Mouse (Mus musculus) lung, postnatal 0 days (tissue): ENCODE measurements around the gene Atg13. TPM values are rescaled to one million over a fixed set of nuclear protein-coding genes. Genes with fewer than 3 reads are reported as not detected.

Experiments
- ATAC-seq: fragments of 200-750 bp; cut with Nextera tagmentation; 2 replicates; pipeline ENCODE4 v1.8.0; 2017; ENCODE audit warnings: moderate library complexity
- DNase-seq: peaks from one replicate; pipeline ENCODE4 v3.0.0-alpha.2; 2016; ENCODE audit warnings: low spot score
- H3K27ac ChIP-seq: fragments of 300-500 bp; sonication (generic); 2 replicates; pipeline ENCODE4 v1.5.1; 2014; ENCODE audit warnings: antibody characterized with exemption, mild to moderate bottlenecking, low read length, mixed read lengths
- H3K27me3 ChIP-seq: fragments of 300-500 bp; sonication (generic); replicated peaks from 2 replicates; pipeline ENCODE4 v1.6.1; 2014; ENCODE audit warnings: low read length, mixed read lengths; ENCODE audit not compliant: insufficient read depth
- H3K36me3 ChIP-seq: fragments of 300-500 bp; sonication (generic); 2 replicates; pipeline ENCODE4 v1.6.1; 2014; ENCODE audit warnings: low read length, mixed read lengths; ENCODE audit not compliant: insufficient read depth
- H3K4me1 ChIP-seq: fragments of 300-500 bp; sonication (generic); 2 replicates; pipeline ENCODE4 v1.6.1; 2014; ENCODE audit warnings: antibody characterized with exemption, low read depth, low read length, mixed read lengths; ENCODE audit not compliant: insufficient read depth
- H3K4me2 ChIP-seq: fragments of 300-500 bp; sonication (generic); replicated peaks from 2 replicates; pipeline ENCODE4 v1.6.1; 2014; ENCODE audit warnings: low read depth, mild to moderate bottlenecking, low read length, moderate library complexity, mixed read lengths
- H3K4me3 ChIP-seq: fragments of 300-500 bp; sonication (generic); 2 replicates; pipeline ENCODE4 v1.5.1; 2014; ENCODE audit warnings: low read depth, low read length
- H3K9ac ChIP-seq: fragments of 300-500 bp; sonication (generic); replicated peaks from 2 replicates; pipeline ENCODE4 v1.6.1; 2014; ENCODE audit warnings: low read depth, mild to moderate bottlenecking
- H3K9me3 ChIP-seq: fragments of 300-500 bp; sonication (generic); 2 replicates; pipeline ENCODE4 v1.6.1; 2016; ENCODE audit warnings: low read length, mixed read lengths
- CTCF ChIP-seq: IDR thresholded peaks from 2 replicates; pipeline ENCODE4 v1.5.1; 2016; ENCODE audit warnings: antibody characterized with exemption, mild to moderate bottlenecking
- EP300 ChIP-seq: IDR thresholded peaks from 2 replicates; pipeline ENCODE4 v1.6.1; 2016; ENCODE audit warnings: antibody characterized with exemption, mild to moderate bottlenecking, control low read depth
- WGBS: fragments of 180-500 bp; shearing (Covaris S2); extraction: QIAGEN DNeasy Blood & Tissue Kit; methylation state at CpG from one replicate; pipeline ENCODE4 v1.1.7; 2014; 5-methylcytosine and 5-hydroxymethylcytosine counted together
- polyA plus RNA-seq: library from polyadenylated mRNA; unstranded; fragments of >200 nt; fragmentation: Nextera tagmentation; extraction: Ambion mirVana; gene quantifications from 2 replicates; pipeline ENCODE4 v1.2.1, GENCODE M21; 2015

The Atg13 gene
- polyA plus RNA-seq, 1 experiment from 2014 or later, result 26.2 TPM

DNA sequence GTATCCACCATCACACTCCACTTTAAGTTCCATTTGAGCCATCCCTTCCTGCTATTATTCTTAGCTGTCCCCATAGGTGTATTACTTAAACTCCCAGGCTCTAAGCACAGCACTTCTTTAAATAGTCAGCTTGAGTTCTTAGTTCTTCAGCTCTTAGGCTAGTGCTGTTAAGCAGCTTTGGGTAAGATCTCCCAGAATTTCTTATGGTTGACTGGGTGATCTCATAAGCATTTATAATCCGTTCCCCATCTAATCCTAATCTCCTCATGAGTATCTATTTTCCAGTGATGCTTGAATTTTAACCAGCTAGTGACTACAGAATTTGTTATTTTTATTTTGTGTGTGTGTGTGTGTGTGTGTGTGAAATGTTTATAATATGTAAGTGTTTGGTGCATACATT, 4.5 kb upstream of the Atg13 start:
- no peak overlapping the region for H3K4me3 ChIP-seq
- TF ChIP-seq EP300 (no peak), CTCF (no peak)
- WGBS, result 91% methylated on average over 1 of the region's 1 CpGs
- DNase-seq (no peak), ATAC-seq (no peak)
- H3K27me3 ChIP-seq, result no peaks in the 10 kb centered on the region
- H3K4me1 ChIP-seq, result peaks cover 3% of the 10 kb centered on the region; the same call in 1 of the 2 replicates
- no peak overlapping the region for H3K9ac ChIP-seq
- H3K36me3 ChIP-seq, result 0 out of 2 replicates have a peak, but pooled peaks cover 3% of the 10 kb centered on the region
- H3K27ac ChIP-seq, result no peak overlapping the region
- no peak overlapping the region for H3K4me2 ChIP-seq
- H3K9me3 ChIP-seq, result no peaks in the 10 kb centered on the region

DNA sequence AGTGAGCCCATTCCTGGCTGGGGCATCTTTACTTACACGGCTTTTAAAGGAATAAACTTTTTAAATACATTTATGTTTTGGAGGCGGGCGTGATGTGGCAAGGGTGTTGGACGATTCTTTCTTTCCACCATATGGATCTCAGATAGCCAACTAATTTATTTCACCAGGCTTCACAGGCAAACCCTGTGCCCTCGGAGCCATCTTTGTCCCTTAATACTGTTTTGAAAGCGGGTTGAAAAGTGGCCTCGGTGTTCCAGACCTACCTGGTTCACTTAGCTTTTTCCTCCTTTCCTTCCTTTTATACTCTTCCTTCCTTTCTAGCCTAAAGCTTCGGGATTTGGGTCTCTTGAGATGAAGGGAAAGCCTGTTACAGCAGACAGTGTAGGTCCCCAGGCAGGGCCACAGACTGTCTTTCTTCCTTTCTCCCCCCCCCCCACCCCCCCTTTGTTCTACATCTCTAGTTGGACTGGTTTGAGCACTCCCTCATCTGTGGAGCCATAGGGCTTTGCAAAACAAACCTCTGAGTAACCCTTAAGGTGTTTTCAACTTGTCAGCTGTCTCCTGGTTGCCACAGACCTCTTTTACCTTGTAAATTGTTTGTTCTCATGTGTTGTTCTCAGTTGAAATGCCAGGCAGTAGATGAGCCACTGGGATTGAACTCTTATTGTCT, 1.0 kb upstream of the Atg13 start:
- TF ChIP-seq EP300 (0 out of 2 replicates have a peak, but pooled peaks have one; percentile 29), CTCF (no peak)
- WGBS, result 2% methylated on average over 8 of the region's 8 CpGs
- H3K9me3 ChIP-seq, result no peaks in the 10 kb centered on the region
- H3K4me1 ChIP-seq, result peaks cover 3% of the 10 kb centered on the region; the same call in 1 of the 2 replicates
- H3K9ac ChIP-seq, result peak overlapping the region; percentile 54
- H3K27me3 ChIP-seq, result no peaks in the 10 kb centered on the region
- peak overlapping the region; percentile 97 for H3K4me3 ChIP-seq
- peak overlapping the region; percentile 73 for H3K4me2 ChIP-seq
- H3K27ac ChIP-seq, result peak overlapping the region; percentile 91
- H3K36me3 ChIP-seq, result no peaks in the 10 kb centered on the region
- peak; percentile 32 for ATAC-seq
- DNase-seq, result peak; percentile 74

DNA sequence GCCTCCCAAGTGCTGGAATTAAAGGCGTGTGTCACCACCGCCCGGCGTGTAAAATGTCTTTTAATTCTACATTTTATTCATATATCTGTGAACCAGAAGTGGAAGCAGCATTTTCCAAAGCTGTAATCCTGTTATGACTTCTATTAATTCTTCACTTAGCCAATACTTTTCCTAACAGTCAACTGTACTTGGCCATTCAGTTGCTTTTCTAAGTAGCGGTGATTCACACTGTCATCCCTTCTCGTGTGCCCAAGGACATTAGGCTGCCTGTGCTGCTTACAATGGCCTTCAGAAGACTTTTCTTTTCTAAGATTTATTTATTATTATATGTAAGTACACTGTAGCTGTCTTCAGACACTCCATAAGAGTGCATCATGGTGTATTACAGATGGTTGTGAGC, 2.0 kb downstream of the Atg13 start:
- TF ChIP-seq CTCF (no peak), EP300 (no peak)
- WGBS, result 91% methylated on average over 6 of the region's 6 CpGs
- ATAC-seq (no peak), DNase-seq (no peak)
- H3K4me2 ChIP-seq, result no peak overlapping the region
- no peaks in the 10 kb centered on the region for H3K36me3 ChIP-seq
- H3K4me3 ChIP-seq, result no peak overlapping the region
- H3K27ac ChIP-seq, result no peak overlapping the region
- H3K4me1 ChIP-seq, result 0 out of 2 replicates have a peak, but pooled peaks cover 3% of the 10 kb centered on the region
- no peak overlapping the region for H3K9ac ChIP-seq
- no peaks in the 10 kb centered on the region for H3K9me3 ChIP-seq
- no peaks in the 10 kb centered on the region for H3K27me3 ChIP-seq

DNA sequence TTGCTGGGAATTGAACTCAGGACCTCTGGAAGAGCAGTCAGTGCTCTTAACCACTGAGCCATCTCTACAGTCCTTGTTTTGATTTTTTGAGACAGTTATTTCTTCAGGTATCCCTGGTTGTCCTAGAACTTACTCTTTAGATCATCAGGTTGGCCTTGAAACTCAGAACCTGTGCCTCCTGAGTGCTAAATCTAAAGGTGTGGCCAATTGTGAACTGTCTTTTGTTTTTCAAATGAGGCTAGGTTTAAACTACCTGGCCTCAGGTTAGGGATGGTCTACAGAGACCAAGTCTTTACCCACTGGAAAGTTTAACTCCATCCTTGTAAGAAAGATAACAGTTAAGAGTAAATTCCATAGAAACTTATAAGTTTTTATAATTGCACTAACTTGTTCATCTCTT, 3.9 kb downstream of the Atg13 start:
- Histone ChIP-seq H3K4me3 (no peak overlapping the region), H3K4me1 (0 out of 2 replicates have a peak, but pooled peaks cover 3% of the 10 kb centered on the region), H3K9me3 (no peaks in the 10 kb centered on the region), H3K9ac (no peak overlapping the region), H3K4me2 (no peak overlapping the region), H3K27me3 (no peaks in the 10 kb centered on the region), H3K36me3 (no peaks in the 10 kb centered on the region), H3K27ac (no peak overlapping the region)
- ATAC-seq, result no peak
- no peak for TF ChIP-seq CTCF
- no peak for TF ChIP-seq EP300
- no peak for DNase-seq

DNA sequence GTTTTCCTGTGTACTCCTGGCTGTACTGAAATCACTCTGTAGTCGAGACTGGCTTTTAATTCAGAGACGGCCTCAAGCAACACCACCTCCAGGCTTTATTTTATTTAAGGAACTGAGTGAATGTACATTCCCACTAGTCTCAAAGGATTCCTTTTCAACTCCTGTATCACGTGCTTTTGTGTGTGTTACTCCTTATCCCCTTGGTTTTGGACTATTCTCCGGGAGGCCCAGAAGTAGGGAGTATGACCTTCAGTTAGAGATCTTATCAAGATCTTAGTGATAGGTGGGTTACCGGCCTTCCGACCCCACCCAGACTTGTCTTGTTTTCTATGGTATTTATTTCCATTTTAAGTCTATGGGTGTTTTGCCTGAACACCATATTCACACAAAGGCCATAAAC, 4.6 kb downstream of the Atg13 start:
- Histone ChIP-seq H3K36me3 (no peaks in the 10 kb centered on the region), H3K4me1 (no peaks in the 10 kb centered on the region), H3K4me3 (no peak overlapping the region), H3K9ac (no peak overlapping the region), H3K27ac (no peak overlapping the region), H3K9me3 (no peaks in the 10 kb centered on the region), H3K4me2 (no peak overlapping the region), H3K27me3 (no peaks in the 10 kb centered on the region)
- 81% methylated on average over 6 of the region's 6 CpGs for WGBS
- DNase-seq (no peak), ATAC-seq (no peak)
- TF ChIP-seq EP300, result no peak
- no peak for TF ChIP-seq CTCF

DNA sequence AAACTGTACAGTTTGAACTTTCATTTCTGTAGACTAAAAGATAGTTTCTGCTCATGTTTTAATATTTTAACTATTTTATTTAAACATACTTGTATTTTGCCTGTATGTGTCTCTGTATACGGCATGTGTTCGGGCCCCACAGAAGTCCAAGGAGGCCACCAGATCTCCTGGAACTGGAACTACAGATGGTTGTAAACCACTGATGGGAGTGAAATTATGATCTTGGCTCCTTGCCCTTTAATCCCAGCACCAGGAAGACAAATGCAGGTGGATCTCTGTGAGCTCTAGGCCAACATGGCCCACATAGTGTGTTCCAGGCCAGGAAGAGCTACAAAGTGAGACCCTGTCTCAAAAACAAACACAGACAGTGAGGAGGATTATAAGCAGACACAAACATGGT, 9.0 kb downstream of the Atg13 start:
- Histone ChIP-seq H3K27me3 (no peaks in the 10 kb centered on the region), H3K4me1 (no peaks in the 10 kb centered on the region), H3K4me2 (no peak overlapping the region), H3K27ac (no peak overlapping the region), H3K36me3 (no peaks in the 10 kb centered on the region), H3K9ac (no peak overlapping the region), H3K9me3 (no peaks in the 10 kb centered on the region), H3K4me3 (no peak overlapping the region)
- 95% methylated on average over 2 of the region's 2 CpGs for WGBS
- no peak for DNase-seq
- ATAC-seq, result no peak
- no peak for TF ChIP-seq CTCF
- TF ChIP-seq EP300, result no peak

DNA sequence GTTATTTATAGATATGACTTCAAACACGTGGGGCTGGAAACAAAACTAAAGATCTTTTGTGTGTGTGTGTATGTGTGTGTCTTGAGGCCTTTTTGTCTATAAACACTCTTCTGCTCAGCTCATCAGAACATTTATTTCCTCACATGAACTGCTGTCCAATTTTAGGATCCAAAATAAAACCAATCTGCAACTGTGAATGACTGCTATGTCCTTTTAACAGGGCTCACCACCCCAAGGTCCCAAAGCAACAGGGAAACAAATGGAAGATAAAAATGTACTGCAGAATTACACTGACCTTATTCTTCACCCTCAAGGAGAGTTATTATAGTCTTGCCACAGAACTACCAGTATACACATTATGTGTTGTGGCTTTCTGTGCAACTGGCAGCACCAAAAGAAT, 11.2 kb downstream of the Atg13 start:
- Histone ChIP-seq H3K27ac (no peak overlapping the region), H3K36me3 (no peaks in the 10 kb centered on the region), H3K27me3 (no peaks in the 10 kb centered on the region), H3K4me1 (no peaks in the 10 kb centered on the region), H3K4me2 (no peak overlapping the region), H3K9me3 (no peaks in the 10 kb centered on the region), H3K4me3 (no peak overlapping the region), H3K9ac (no peak overlapping the region)
- ATAC-seq, result peak; percentile 12; the same call in 1 of the 2 replicates
- WGBS, result 43% methylated on average over 1 of the region's 1 CpGs
- no peak for TF ChIP-seq EP300
- no peak for TF ChIP-seq CTCF
- DNase-seq, result peak; percentile 41
